In genomic region chr9:98220367-98220766, GRCm38 (mm10) we compare ENCODE assay signal across 22 mouse cellular contexts.
DNase-seq lines count a peak whose midpoint lies in the region; ATAC-seq lines count a peak whose summit lies in the region.
"Had no signal": no experiment of that assay in that cellular context is flagged by ENCODE, and none has a peak within 500 bp of the region (broad histone marks: within the 10 kb centered on the region; RNA-seq: fewer than 3 reads in every experiment).

No protein-coding gene starts in this region.

- H3K36me3 ChIP-seq in hindbrain, embryonic 15.5 days, result no peaks in the 10 kb centered on the region
- no peaks in the 10 kb centered on the region for H3K36me3 ChIP-seq in hindbrain, embryonic 11.5 days (ENCODE audit: control insufficient read depth, insufficient read depth, low read length)
- H3K36me3 ChIP-seq in midbrain, embryonic 16.5 days (ENCODE audit: control insufficient read depth, insufficient read depth, low read length), result no peaks in the 10 kb centered on the region
- H3K36me3 ChIP-seq in midbrain, embryonic 15.5 days (replicated peaks), result no peaks in the 10 kb centered on the region
- no peaks in the 10 kb centered on the region for H3K36me3 ChIP-seq in hindbrain, embryonic 16.5 days (ENCODE audit: control insufficient read depth, insufficient read depth, low read length)
- H3K36me3 ChIP-seq: embryonic facial prominence, embryonic 10.5 days; heart, embryonic 10.5 days; limb, embryonic 13.5 days; liver, embryonic 13.5 days; lung, embryonic 15.5 days had no signal

- intact Hi-C loops in heart, postnatal 14 days (cut with DNase I), result no loop called here

- H3K4me1 ChIP-seq in hindbrain, embryonic 15.5 days (replicated peaks), result peaks cover 5% of the 10 kb centered on the region
- H3K4me1 ChIP-seq in hindbrain, embryonic 11.5 days (replicated peaks; ENCODE audit: control insufficient read depth, insufficient read depth, low read length), result no peaks in the 10 kb centered on the region
- H3K4me1 ChIP-seq in midbrain, embryonic 16.5 days (ENCODE audit: control insufficient read depth, insufficient read depth, low read length), result no peaks in the 10 kb centered on the region
- H3K4me1 ChIP-seq in midbrain, embryonic 15.5 days, result no peaks in the 10 kb centered on the region
- H3K4me1 ChIP-seq in hindbrain, embryonic 16.5 days (ENCODE audit: control insufficient read depth, insufficient read depth, low read depth, low read length), result peaks cover 2% of the 10 kb centered on the region; the same call in 1 of the 2 replicates
- H3K4me1 ChIP-seq: heart, embryonic 10.5 days; limb, embryonic 13.5 days; liver, embryonic 13.5 days; lung, embryonic 15.5 days had no signal

- no peaks in the 10 kb centered on the region for H3K9me3 ChIP-seq in hindbrain, embryonic 15.5 days
- no peaks in the 10 kb centered on the region for H3K9me3 ChIP-seq in hindbrain, embryonic 11.5 days (ENCODE audit: control insufficient read depth, low read length)
- no peaks in the 10 kb centered on the region for H3K9me3 ChIP-seq in midbrain, embryonic 16.5 days (replicated peaks; ENCODE audit: control insufficient read depth, low read length, poor library complexity, severe bottlenecking)
- H3K9me3 ChIP-seq in midbrain, embryonic 15.5 days, result no peaks in the 10 kb centered on the region
- no peaks in the 10 kb centered on the region for H3K9me3 ChIP-seq in hindbrain, embryonic 16.5 days (ENCODE audit: control insufficient read depth, low read length)
- H3K9me3 ChIP-seq: embryonic facial prominence, embryonic 10.5 days; heart, embryonic 10.5 days; limb, embryonic 13.5 days; liver, embryonic 13.5 days; lung, embryonic 15.5 days had no signal

- peak; percentile 38; the same call in 1 of the 2 replicates for ATAC-seq in hindbrain, embryonic 15.5 days (ENCODE audit: low FRiP score, low read depth)
- ATAC-seq in hindbrain, embryonic 11.5 days (ENCODE audit: low FRiP score), result no peak
- 0 out of 2 replicates have a peak, but pooled peaks have one; percentile 45 for ATAC-seq in midbrain, embryonic 16.5 days
- no peak for ATAC-seq in midbrain, embryonic 15.5 days (replicated peaks)
- ATAC-seq in hindbrain, embryonic 16.5 days, result 0 out of 2 replicates have a peak, but pooled peaks have one; percentile 11

- no peak overlapping the region for H3K4me3 ChIP-seq in hindbrain, embryonic 15.5 days
- no peak overlapping the region for H3K4me3 ChIP-seq in hindbrain, embryonic 11.5 days (ENCODE audit: low read depth, low read length)
- H3K4me3 ChIP-seq in midbrain, embryonic 16.5 days (ENCODE audit: low read depth, low read length), result no peak overlapping the region
- H3K4me3 ChIP-seq in midbrain, embryonic 15.5 days, result no peak overlapping the region
- no peak overlapping the region for H3K4me3 ChIP-seq in hindbrain, embryonic 16.5 days (ENCODE audit: low read length)
- H3K4me3 ChIP-seq: embryonic facial prominence, embryonic 10.5 days; gastrocnemius, adult 2 months; heart, embryonic 10.5 days; limb, embryonic 13.5 days; liver, embryonic 13.5 days; lung, embryonic 15.5 days had no signal

- H3K4me2 ChIP-seq in hindbrain, embryonic 15.5 days, result no peak overlapping the region
- H3K4me2 ChIP-seq in hindbrain, embryonic 11.5 days (replicated peaks; ENCODE audit: low read depth, low read length), result no peak overlapping the region
- H3K4me2 ChIP-seq in midbrain, embryonic 16.5 days (ENCODE audit: low read length), result no peak overlapping the region
- H3K4me2 ChIP-seq in midbrain, embryonic 15.5 days, result no peak overlapping the region
- no peak overlapping the region for H3K4me2 ChIP-seq in hindbrain, embryonic 16.5 days (ENCODE audit: low read length)
- H3K4me2 ChIP-seq: limb, embryonic 13.5 days; liver, embryonic 13.5 days; lung, embryonic 15.5 days had no signal

- no peaks in the 10 kb centered on the region for H3K27me3 ChIP-seq in hindbrain, embryonic 15.5 days
- H3K27me3 ChIP-seq in hindbrain, embryonic 11.5 days (ENCODE audit: control insufficient read depth, insufficient read depth, low read length), result no peaks in the 10 kb centered on the region
- no peaks in the 10 kb centered on the region for H3K27me3 ChIP-seq in midbrain, embryonic 16.5 days (ENCODE audit: control insufficient read depth, insufficient read depth, low read depth, low read length)
- H3K27me3 ChIP-seq in midbrain, embryonic 15.5 days (replicated peaks), result no peaks in the 10 kb centered on the region
- H3K27me3 ChIP-seq in hindbrain, embryonic 16.5 days (replicated peaks; ENCODE audit: control insufficient read depth, insufficient read depth, low read length), result no peaks in the 10 kb centered on the region
- H3K27me3 ChIP-seq: limb, embryonic 13.5 days; liver, embryonic 13.5 days; lung, embryonic 15.5 days had no signal

- H3K9ac ChIP-seq in hindbrain, embryonic 15.5 days, result no peak overlapping the region
- no peak overlapping the region for H3K9ac ChIP-seq in hindbrain, embryonic 11.5 days (ENCODE audit: low read depth, low read length)
- no peak overlapping the region for H3K9ac ChIP-seq in midbrain, embryonic 16.5 days (ENCODE audit: low read depth, low read length)
- no peak overlapping the region for H3K9ac ChIP-seq in midbrain, embryonic 15.5 days
- H3K9ac ChIP-seq in hindbrain, embryonic 16.5 days (ENCODE audit: low read depth, low read length), result no peak overlapping the region
- H3K9ac ChIP-seq: limb, embryonic 13.5 days; liver, embryonic 13.5 days; lung, embryonic 15.5 days had no signal

- no peak for DNase-seq in hindbrain, embryonic 11.5 days (ENCODE audit: low spot score)
- peak; percentile 4 for DNase-seq in retina, embryonic 14.5 days (ENCODE audit: low spot score)
- DNase-seq in heart, postnatal 14 days, result no peak
- no peak for DNase-seq in ovary, postnatal 36 days (ENCODE audit: low spot score)
- DNase-seq: adrenal gland, adult 2 months; cerebellum, adult 11 months; cerebellum, postnatal 14 days; gastrocnemius, adult 2 months; kidney, adult 18-20 months; liver, embryonic 13.5 days; lung, postnatal 4 days; right cerebral cortex, postnatal 25 days; thymus, adult 2 months had no signal

- 0 out of 2 replicates have a peak overlapping the region, but pooled peaks have one; percentile 42 for H3K27ac ChIP-seq in hindbrain, embryonic 15.5 days (replicated peaks)
- no peak overlapping the region for H3K27ac ChIP-seq in hindbrain, embryonic 11.5 days (ENCODE audit: low read depth, low read length)
- no peak overlapping the region for H3K27ac ChIP-seq in midbrain, embryonic 16.5 days (ENCODE audit: low read length)
- no peak overlapping the region for H3K27ac ChIP-seq in midbrain, embryonic 15.5 days
- H3K27ac ChIP-seq in hindbrain, embryonic 16.5 days (ENCODE audit: low read depth, low read length), result no peak overlapping the region
- H3K27ac ChIP-seq: embryonic facial prominence, embryonic 10.5 days; gastrocnemius, adult 2 months; heart, embryonic 10.5 days; kidney, postnatal 0 days; limb, embryonic 13.5 days; liver, embryonic 13.5 days; lung, embryonic 15.5 days had no signal

- 29% methylated on average over 8 of the region's 8 CpGs for WGBS in hindbrain, embryonic 15.5 days
- WGBS in hindbrain, embryonic 11.5 days, result 76% methylated on average over 8 of the region's 8 CpGs
- WGBS in midbrain, embryonic 16.5 days, result 39% methylated on average over 8 of the region's 8 CpGs
- WGBS in midbrain, embryonic 15.5 days, result 38% methylated on average over 8 of the region's 8 CpGs
- WGBS in hindbrain, embryonic 16.5 days, result 31% methylated on average over 8 of the region's 8 CpGs

Comparison
In these comparisons a context has a peak if more than half of its experiments do, and no peak if none do; other contexts are left out.
1. ATAC-seq: peak in hindbrain, embryonic 15.5 days (single experiment), midbrain, embryonic 16.5 days (single experiment) and hindbrain, embryonic 16.5 days (single experiment); none in hindbrain, embryonic 11.5 days (single experiment) and midbrain, embryonic 15.5 days (single experiment).